9 mouse cellular contexts compared by ENCODE assay signal in genomic region chr19:9920835-9921784, GRCm38 (mm10). TPM values are rescaled to one million over a fixed set of nuclear protein-coding genes. Genes with fewer than 3 reads are reported as not detected.
DNase-seq lines count a peak whose midpoint lies in the region; ATAC-seq and TF ChIP-seq lines count a peak whose summit lies in the region.
"Had no signal": no experiment of that assay in that cellular context is flagged by ENCODE, and none has a peak within 500 bp of the region (broad histone marks: within the 10 kb centered on the region; RNA-seq: fewer than 3 reads in every experiment).

No protein-coding gene starts in this region.

- H3K36me3 ChIP-seq in heart, embryonic 16.5 days (ENCODE audit: control insufficient read depth, insufficient read depth), result no peaks in the 10 kb centered on the region
- H3K36me3 ChIP-seq in forebrain, embryonic 11.5 days (ENCODE audit: control insufficient read depth, insufficient read depth, low read length), result no peaks in the 10 kb centered on the region
- H3K36me3 ChIP-seq: limb, embryonic 15.5 days had no signal

- TF ChIP-seq POLR2A in brain, embryonic 14.5 days (IDR thresholded peaks at IDR 0.05; ENCODE audit: borderline replicate concordance, extremely low read depth, insufficient read depth, insufficient read length, poor library complexity, severe bottlenecking), result no peak

- no peak overlapping the region for H3K4me3 ChIP-seq in heart, embryonic 16.5 days (ENCODE audit: low read length)
- H3K4me3 ChIP-seq in forebrain, embryonic 11.5 days (ENCODE audit: low read depth, low read length), result no peak overlapping the region
- H3K4me3 ChIP-seq: limb, embryonic 15.5 days had no signal

- no peaks in the 10 kb centered on the region for H3K27me3 ChIP-seq in heart, embryonic 16.5 days (ENCODE audit: control insufficient read depth, insufficient read depth, low read length)
- H3K27me3 ChIP-seq in forebrain, embryonic 11.5 days (ENCODE audit: control insufficient read depth, insufficient read depth, low read length), result no peaks in the 10 kb centered on the region
- H3K27me3 ChIP-seq: limb, embryonic 15.5 days had no signal

- H3K4me2 ChIP-seq in heart, embryonic 16.5 days (ENCODE audit: low read depth, low read length), result no peak overlapping the region
- no peak overlapping the region for H3K4me2 ChIP-seq in forebrain, embryonic 11.5 days (ENCODE audit: low read depth, low read length, severe bottlenecking)
- H3K4me2 ChIP-seq: limb, embryonic 15.5 days had no signal

- no peak overlapping the region for H3K27ac ChIP-seq in heart, embryonic 16.5 days (ENCODE audit: low read length)
- H3K27ac ChIP-seq in forebrain, embryonic 11.5 days (ENCODE audit: low read depth, low read length), result no peak overlapping the region
- H3K27ac ChIP-seq: limb, embryonic 15.5 days had no signal

- TF ChIP-seq CTCF in brain, embryonic 14.5 days (IDR thresholded peaks at IDR 0.05; ENCODE audit: borderline replicate concordance, extremely low read depth, insufficient read depth, insufficient read length), result no peak

- DNase-seq in right cerebral cortex, adult 18-20 months, result peak; percentile 49
- no peak for DNase-seq in right cerebral cortex, postnatal 25 days
- peak; percentile 31 for DNase-seq in brain, embryonic 14.5 days (ENCODE audit: low read depth)
- DNase-seq in layer of hippocampus, adult 9-11 months, result peak; percentile 86
- DNase-seq in forebrain, embryonic 11.5 days (ENCODE audit: low spot score), result no peak

- no peaks in the 10 kb centered on the region for H3K9me3 ChIP-seq in heart, embryonic 16.5 days (replicated peaks; ENCODE audit: control insufficient read depth, low read length)
- H3K9me3 ChIP-seq in forebrain, embryonic 11.5 days (ENCODE audit: control insufficient read depth, low read length), result no peaks in the 10 kb centered on the region
- H3K9me3 ChIP-seq: limb, embryonic 15.5 days had no signal

- H3K4me1 ChIP-seq in heart, embryonic 16.5 days (ENCODE audit: control insufficient read depth, insufficient read depth, low read length), result peaks cover 14% of the 10 kb centered on the region
- H3K4me1 ChIP-seq in forebrain, embryonic 11.5 days (replicated peaks; ENCODE audit: control insufficient read depth, insufficient read depth, low read length), result peaks cover 5% of the 10 kb centered on the region; the same call in 1 of the 2 replicates

- no peak overlapping the region for H3K9ac ChIP-seq in heart, embryonic 16.5 days (ENCODE audit: low read length)
- H3K9ac ChIP-seq in forebrain, embryonic 11.5 days (ENCODE audit: low read length), result no peak overlapping the region
- H3K9ac ChIP-seq: limb, embryonic 15.5 days had no signal

- ATAC-seq in heart, embryonic 16.5 days (replicated peaks; ENCODE audit: extremely low read depth, insufficient read depth, low FRiP score), result peak; percentile 39; the same call in 1 of the 2 replicates
- ATAC-seq in megakaryocyte-erythroid progenitor cell, adult 5-6 weeks (replicated peaks; ENCODE audit: low FRiP score, low TSS enrichment, poor library complexity, severe bottlenecking), result 0 out of 2 replicates have a peak, but pooled peaks have one; percentile 34
- no peak for ATAC-seq in CD4-positive, CD25-positive, alpha-beta regulatory T cell, adult 4 months
- no peak for ATAC-seq in forebrain, embryonic 11.5 days (replicated peaks; ENCODE audit: low FRiP score)

- 58% methylated on average over 13 of the region's 13 CpGs for WGBS in heart, embryonic 16.5 days
- WGBS in forebrain, embryonic 11.5 days, result 58% methylated on average over 13 of the region's 13 CpGs

RNA-seq across cellular contexts. Expression of gene Incenp, which starts 21.8 kb away (rescaled TPM):
- polyA plus RNA-seq in brain, embryonic 14.5 days (2012; rRNA removed), result 26.0 and 29.5 TPM in 2 replicates
- polyA plus RNA-seq in heart, embryonic 16.5 days (2015; fragmentation: Nextera tagmentation; extraction: Ambion mirVana), result 67.3 and 72.1 TPM in 2 replicates
- 147 and 222 TPM in 2 replicates for total RNA-seq in megakaryocyte-erythroid progenitor cell, adult 5-6 weeks (2014; fragmentation: Nextera tagmentation)
- 82.0 and 83.4 TPM in 2 replicates for total RNA-seq in megakaryocyte-erythroid progenitor cell, adult 5-6 weeks (2017)
- 10 to 100 TPM; 12.8 to 17.5 TPM for polyA plus RNA-seq in CD4-positive, CD25-positive, alpha-beta regulatory T cell, adult 4 months (2017; shearing (Covaris generic))
- 128 and 133 TPM in 2 replicates for polyA plus RNA-seq in forebrain, embryonic 11.5 days (2014; fragmentation: Nextera tagmentation; extraction: Ambion mirVana)

RNA-seq across cellular contexts. Expression of gene Fth1, which starts 59.3 kb away (rescaled TPM):
- 574 and 777 TPM in 2 replicates for polyA plus RNA-seq in brain, embryonic 14.5 days (2012; rRNA removed)
- 1,934 and 2,252 TPM in 2 replicates for polyA plus RNA-seq in heart, embryonic 16.5 days (2015; fragmentation: Nextera tagmentation; extraction: Ambion mirVana)
- total RNA-seq in megakaryocyte-erythroid progenitor cell, adult 5-6 weeks (2014; fragmentation: Nextera tagmentation), result 1,910 and 1,948 TPM in 2 replicates
- total RNA-seq in megakaryocyte-erythroid progenitor cell, adult 5-6 weeks (2017), result 775 and 886 TPM in 2 replicates
- polyA plus RNA-seq in CD4-positive, CD25-positive, alpha-beta regulatory T cell, adult 4 months (2017; shearing (Covaris generic)), result 1,000 to 10,000 TPM; 2,170 to 2,387 TPM
- 1,254 and 1,333 TPM in 2 replicates for polyA plus RNA-seq in forebrain, embryonic 11.5 days (2014; fragmentation: Nextera tagmentation; extraction: Ambion mirVana)

Comparison
In these comparisons a context has a peak if more than half of its experiments do, and no peak if none do; other contexts are left out.
1. DNase-seq: peak in right cerebral cortex, adult 18-20 months (single experiment), brain, embryonic 14.5 days (single experiment) and layer of hippocampus, adult 9-11 months (single experiment); none in right cerebral cortex, postnatal 25 days (single experiment) and forebrain, embryonic 11.5 days (single experiment).
2. ATAC-seq: peak in heart, embryonic 16.5 days (single experiment) and megakaryocyte-erythroid progenitor cell, adult 5-6 weeks (single experiment); none in CD4-positive, CD25-positive, alpha-beta regulatory T cell, adult 4 months (single experiment) and forebrain, embryonic 11.5 days (single experiment).